Mouse (Mus musculus) CD4-positive helper T cell, adult 2 months (primary cell): ENCODE results near the gene AC170998.1.

Source experiments
- DNase-seq: peaks from one replicate; pipeline ENCODE4 v3.0.0-alpha.2; 2012; ENCODE audit warnings: low read depth, missing footprints, low spot score

AC170998.1 gene

DNA sequence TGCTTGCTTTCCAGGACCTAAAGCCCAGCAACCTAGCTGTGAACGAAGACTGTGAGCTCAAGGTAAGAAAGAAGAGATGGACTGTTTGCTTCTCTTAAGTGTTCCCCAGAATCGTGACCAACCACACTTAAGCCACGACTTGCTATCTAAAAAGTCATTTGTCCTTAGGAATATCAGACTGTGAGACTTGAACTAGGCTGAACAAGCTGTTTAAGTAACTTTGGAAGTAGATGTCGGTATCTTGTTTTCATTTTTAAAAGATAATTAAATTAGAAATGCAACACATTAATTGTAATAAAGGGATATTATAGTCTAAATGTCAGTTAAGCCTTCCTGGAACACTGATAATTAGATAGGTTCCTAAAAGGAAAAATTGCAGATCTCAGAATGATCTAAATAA is at the start of gene AC170998.1:
Gene AC170998.1, plus strand, starts transcription at position 301 of the 400 bp plus-strand sequence.
- DNase-seq, result no peak

DNA sequence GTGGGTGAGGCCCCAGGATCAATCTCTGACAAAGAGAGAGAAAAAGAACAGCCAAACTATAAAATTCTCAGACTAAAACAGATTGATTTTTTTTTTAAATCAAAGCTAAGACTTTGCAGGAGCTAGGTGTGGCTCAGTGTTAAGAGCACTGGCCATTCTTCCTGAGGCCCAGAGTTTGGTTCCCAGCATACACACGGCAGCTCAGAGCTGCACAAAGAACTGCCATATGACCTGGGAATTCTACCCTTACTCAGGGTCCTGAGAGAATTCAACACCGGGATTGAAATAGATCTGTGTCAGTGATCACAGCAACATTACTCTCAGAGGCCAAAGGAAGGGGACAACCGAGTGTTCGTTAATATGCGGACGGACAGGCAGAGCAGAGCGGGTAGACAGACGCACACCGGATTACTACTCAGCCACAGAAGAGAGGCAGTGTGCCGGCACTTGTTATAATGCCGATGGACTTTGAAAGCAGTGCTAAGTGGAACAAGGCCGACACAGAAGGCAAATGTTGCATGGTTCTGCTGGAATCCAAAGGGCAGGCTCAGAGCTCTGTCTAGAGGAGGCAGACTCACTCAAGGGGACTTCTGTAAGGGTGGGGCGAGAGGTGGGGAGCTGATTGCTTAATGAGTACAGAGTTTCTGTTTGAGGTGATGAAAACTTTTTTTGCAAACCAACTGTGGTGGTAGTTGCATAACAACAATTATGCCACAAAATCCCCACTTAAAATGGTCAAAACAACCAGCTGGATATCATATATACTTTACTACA is 43.4 kb upstream of the AC170998.1 start:
- no peak for DNase-seq

DNA sequence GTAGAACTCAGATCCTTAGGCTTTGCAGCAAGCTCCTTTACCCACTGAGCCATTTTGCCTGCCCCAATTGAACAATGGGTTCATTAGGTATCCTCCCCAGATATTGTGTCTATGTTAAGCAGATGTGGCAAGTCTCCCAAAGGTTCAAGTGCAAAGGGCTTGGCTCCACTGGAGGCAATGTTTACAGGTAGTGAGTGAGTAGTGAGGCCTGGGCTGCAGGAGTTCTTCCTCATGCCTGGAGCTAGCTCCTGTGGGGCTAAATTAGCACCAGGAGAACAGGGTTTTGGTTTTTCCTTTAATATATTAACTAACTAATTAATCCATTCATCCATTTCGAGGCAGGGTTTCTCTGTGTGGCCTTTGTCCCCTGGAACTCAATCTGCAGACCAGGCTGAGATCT is 42.3 kb upstream of the AC170998.1 start:
- DNase-seq, result no peak

DNA sequence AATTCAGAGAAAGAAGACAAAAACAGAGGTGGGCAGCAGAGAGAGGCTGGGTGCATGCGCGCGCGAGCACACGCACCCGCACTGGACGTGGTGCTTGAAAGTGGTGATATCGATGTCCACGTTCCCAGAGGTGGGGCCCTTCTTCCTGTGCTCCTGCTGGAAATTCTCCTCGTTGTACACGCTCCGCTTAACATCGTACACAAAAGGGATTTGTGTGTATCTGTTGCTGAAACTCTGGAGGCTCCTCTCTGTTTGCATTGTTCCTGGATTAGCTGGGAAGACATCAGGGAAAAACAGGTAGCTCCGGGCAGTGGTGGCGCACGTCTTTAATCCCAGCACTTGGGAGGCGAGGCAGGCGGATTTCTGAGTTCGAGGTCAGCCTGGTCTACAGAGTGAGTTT is 41.3 kb upstream of the AC170998.1 start:
- no peak for DNase-seq

DNA sequence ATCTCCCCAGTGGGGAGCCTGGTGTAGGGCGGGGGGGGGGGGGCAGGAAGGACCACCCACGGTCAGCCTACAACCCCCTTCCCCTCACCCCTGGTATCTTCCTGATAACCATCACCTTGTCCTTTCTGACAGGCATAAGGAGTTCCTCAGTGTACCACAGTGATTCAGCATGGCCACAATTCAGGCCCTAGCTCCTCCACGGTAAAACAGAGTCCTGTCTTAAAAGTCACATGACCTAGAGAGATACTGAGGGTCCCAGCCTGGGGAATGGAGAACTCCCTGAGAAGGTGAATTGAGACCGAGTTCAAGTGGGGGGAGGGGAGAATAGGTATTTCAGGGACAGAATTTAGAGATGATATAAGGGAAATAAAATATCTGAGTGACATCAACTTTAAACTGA is 38.5 kb upstream of the AC170998.1 start:
- DNase-seq, result no peak

DNA sequence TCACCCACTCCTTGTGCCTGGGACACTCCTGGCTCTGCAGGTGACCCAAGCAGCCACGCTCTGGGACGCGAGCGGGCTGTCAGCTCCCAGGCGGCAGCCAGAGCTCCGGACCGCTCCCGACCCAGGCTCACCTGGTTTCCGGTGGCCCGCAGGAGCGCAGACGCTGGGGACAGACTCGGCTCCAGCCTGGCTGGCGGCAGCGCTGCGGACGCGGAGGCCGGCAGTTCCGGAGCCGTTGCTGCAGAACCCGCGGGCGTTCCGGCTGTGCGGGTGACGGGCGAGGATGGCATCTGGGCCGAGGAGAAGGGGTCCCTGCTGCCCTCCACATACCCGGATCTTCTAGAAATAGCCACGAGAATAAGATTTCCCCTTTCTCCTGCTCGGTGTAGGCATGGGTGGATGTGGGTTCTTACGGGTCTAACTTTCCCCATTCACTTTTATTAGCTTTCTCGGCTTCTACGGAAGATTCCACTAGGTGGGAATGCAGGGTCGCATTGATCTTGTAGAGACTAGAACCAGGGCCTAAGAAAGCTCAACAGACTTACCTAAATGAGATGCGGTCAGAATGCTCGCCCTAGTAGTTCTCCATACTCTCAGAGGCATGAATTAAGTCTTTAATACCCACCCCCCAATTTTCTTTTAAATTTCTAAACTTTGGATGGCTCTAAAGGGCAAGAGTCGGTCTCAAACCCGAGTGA is 36.1 kb upstream of the AC170998.1 start, which contains the start of gene Slc26a8:
Gene Slc26a8, minus strand, starts transcription at position 648 of the 698 bp plus-strand sequence.
- peak; percentile 32 for DNase-seq

DNA sequence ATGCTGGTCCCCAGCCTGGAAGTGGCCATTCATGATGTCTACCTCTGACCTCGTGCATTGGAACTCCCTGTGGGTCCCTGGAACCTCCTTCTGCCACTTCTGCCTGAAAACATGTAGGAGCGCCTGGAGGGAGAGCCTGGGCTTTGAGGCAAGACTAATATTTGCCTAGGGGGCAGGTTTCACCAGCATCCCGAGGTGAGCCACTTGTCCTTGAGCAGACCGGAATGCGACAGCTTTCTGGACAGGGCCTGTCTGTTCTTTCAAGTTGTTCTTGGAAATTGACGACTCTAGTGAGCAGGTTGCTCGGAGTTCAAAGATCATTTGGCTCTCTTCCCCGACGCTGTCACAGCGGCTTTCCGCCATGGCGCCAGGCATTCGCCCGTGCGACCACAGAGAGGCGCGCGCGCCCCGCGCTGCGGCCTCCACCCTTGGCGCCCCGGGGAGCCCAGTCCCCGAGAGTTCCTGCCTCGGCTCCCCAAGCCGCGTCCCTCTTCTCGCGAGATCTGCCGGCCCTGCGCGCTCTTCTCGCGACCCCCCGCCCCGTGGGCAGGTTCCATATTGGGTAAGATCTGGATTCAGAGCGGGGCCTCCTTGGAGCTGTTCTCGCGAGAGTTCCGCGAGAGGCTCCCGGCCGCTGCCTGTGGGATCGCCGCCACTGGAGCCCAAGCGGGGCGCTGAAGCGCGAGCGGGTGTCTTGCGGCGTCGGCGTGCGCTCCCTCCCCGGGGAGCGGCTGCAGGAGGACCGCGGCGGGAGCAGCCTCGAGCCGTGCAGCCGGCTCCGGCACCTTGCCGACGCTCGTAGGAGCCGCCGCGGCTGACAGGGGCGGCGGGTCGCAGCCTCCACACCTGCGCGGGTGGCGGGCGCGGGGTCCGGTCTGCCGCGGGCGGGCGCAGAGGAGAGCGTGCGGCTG is 34.9 kb upstream of the AC170998.1 start, which contains the start of gene Mapk14:
Gene Mapk14, plus strand, starts transcription at position 554 of the 911 bp plus-strand sequence.
- peak; percentile 100 for DNase-seq

DNA sequence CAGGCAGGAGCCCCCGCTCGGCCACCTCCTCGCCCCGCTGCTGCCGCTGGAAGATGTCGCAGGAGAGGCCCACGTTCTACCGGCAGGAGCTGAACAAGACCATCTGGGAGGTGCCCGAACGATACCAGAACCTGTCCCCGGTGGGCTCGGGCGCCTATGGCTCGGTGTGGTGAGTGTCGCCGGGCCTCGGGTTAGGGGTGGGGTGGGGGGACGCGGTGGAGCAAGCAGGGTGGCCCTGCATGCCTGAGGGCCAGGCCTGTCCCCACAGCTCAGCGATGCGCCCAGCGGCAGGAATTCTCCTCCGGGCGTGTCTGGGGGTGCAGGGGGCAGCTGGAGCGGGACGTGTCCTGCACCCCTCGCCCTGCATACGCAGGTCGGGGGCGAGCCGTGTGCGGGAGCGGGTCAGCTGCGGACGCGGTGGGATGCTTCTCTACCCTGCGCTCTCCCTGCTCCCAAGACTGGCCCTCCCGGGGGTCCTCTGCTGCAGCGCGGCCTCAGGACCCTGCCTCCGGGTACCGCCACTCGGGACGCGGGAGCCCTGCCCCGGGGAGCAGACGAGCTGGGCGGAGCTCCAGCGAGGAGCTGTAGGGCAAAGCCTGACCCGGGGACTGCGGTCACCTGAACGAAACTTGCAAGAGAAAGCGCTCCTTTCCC is 34.1 kb upstream of the AC170998.1 start:
- no peak for DNase-seq

DNA sequence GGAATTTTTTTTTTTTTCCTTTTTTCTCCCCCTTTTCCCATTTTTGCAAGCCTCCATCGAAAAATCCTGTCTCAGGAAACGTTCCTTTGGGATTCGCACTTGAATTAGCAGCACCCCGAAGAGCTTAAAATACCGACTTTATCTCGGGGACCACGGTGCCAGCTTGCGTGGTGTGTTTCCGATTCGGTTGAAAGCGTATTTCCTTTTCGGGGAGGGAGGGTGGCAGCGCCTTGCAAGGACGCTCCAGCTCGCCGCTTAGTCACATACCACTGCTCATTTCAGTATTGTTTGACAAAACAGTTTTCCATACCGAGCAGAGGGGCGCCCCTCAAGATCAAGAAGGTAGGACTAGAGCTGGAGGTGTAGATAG is 33.6 kb upstream of the AC170998.1 start:
- peak; percentile 85 for DNase-seq

DNA sequence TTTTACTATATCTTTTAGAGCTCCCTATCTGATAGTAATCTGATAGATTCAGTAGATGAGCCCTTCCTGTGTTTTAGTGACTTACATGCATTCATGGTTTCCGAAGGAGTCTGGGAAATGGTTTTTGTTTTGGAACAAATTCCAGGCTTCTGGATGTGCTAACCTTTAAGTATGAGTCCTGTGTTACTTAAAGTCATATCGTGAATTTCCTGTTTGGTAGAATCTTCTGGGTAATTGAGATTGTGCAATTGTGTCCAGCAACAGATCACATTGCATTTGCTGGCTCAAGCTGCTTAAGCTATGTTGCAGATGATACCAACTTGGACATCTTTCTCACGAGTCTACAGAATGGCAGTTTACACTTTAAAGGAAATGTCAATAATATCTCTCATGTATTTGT is 32.8 kb upstream of the AC170998.1 start:
- no peak for DNase-seq

DNA sequence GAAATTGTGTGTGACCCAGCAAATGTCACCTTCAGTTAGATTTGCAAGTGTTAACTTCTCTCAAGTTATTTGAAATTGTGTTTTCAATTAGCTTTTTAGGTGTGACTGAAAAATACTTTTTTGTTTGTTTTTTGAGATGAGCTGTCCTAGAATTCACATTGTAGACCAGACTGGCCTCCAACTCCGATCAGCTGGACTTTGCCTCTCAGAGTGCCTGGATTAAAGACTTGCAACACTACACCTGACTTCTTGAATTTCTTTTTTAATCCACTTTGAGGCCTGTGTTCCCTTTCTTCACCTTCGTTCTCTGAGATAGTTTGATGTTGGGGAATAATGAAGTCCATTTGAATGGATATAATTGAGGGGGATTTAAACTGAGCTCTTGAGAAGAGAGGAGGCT is 31.8 kb upstream of the AC170998.1 start:
- no peak for DNase-seq

DNA sequence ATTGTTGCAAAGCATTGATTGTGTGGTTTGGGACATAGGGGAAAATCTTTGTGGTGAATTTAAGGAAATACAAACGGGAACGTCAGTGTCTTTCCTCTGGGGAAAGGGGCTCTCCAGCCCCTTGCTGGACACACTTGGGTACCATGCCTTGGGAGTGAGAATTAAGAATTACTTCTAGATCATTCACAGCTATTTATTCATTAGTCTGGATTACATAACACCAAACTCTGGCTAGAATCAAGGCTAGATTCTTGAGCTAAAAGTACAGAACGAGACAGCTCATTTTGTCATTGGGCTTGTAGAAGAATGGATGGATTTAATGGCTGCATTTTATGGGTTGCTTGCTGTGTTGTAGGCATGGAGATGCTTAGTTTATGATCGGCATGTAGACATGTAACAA is 31.1 kb upstream of the AC170998.1 start:
- no peak for DNase-seq

DNA sequence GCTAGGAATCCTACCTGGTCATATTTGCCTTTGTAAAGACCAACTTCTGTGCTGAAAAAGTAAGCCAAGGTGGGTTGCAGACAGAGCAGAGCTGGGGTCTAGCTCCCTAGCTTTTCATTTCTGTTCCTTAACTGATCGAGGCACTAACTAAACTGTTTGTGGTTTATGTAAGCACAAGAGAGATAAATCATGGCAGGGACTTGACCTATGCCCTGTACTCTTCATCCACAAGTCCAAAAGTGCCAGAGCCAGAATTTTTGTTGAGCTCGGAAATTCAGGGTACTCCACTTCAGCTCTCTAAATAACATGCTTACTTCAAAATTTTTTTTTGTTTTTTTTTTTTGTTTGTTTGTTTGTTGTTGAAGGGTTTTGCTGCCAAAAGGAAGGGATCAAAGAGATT is 29.2 kb upstream of the AC170998.1 start:
- DNase-seq, result no peak

DNA sequence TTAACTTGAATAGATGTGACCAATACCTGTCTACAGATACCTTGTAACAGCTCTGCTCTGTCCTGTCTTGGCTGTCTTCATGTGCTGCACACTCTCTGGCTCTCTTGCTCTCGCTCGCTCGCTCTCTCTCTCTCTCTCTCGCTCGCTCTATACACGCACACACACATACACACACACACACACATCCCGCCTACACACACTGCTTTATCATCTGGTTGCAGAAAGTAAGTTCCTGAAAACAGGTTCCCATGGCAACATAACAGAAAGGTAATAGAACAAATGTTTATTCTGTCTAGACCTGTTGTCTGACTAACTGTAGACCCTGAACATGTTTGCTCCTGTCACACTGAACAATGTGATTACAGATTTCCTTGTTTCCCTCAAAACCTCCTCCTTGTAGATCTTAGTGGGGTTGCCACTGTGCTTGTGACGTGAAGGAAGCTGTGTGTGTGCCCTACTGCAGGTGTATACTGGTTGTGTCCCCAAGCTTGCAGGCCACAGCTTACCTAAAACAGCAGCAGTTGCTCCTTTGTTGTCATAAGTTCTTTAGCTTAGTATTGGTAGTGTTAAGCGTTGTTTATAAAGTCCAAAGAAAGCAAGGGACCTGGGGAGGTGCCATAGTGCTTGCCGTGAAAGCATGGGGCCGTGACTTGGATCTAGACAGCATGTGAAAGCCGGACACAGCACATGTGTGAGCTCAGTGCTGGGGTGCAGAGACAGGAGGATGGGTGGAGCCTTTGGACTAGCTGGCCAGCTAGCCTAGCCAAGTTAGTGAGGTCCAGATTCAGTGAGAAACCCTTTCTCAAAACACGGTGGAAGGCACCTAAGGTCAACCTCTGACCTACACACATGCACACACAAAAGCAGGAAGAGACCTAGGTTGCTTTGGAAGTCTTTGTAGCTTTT is 28.3 kb upstream of the AC170998.1 start:
- DNase-seq, result peak; percentile 89

DNA sequence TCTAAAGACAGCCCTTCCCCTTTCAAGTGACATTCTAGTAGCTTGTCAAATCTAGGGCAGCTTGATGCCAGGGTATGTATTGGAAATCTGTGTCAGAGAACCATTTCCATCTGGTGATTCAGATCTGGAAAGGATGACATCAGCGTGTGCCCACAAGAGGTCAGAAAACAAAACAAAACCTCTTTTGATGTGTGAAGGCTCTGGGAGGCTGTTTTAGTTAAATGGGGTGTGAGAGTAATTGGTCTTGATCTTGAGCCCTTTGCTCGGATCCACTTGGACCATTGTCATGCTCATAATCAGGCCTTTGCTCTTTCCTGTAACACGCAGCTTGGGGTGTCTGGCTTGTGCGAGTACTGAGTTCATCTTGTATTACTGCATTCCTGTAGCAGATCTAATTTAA is 27.6 kb upstream of the AC170998.1 start:
- DNase-seq, result peak; percentile 85

DNA sequence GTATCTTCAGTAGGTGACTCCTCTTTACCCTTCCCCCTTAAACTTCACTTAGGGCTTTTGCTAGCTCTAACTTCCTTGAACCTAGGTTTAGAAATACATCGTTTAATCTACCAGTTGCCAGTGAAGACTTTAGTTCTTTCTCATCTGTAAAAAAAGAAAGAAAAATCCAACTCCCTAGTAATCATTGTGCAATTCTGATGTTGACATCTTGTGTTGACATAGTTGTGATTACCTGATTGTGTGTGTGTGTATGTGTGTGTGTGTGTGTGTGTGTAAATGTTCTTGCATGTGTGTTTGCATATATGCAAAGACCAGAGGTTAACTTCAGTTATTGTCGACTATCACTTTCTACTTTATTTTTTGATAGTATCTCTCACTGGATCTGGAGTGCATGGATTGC is 27.2 kb upstream of the AC170998.1 start:
- peak; percentile 30 for DNase-seq

DNA sequence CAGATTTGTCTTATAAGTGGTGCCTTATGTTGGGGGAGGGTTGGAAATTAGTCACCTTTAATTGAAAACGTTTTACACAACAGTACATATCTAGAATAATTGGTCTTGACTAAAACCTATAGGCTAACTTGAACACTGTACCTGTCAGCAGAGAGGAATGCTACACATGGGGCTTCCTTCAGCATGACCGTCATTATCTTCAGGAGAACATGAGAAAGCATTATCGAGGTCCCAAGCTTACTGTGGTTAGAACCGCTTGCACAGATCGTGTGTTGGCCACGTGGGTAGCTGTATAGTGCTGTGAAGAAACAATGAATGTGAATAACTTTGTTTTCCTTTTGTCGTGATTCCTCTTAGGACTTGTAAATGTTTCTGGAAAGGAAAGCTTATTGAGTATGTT is 26.1 kb upstream of the AC170998.1 start:
- peak; percentile 33 for DNase-seq

DNA sequence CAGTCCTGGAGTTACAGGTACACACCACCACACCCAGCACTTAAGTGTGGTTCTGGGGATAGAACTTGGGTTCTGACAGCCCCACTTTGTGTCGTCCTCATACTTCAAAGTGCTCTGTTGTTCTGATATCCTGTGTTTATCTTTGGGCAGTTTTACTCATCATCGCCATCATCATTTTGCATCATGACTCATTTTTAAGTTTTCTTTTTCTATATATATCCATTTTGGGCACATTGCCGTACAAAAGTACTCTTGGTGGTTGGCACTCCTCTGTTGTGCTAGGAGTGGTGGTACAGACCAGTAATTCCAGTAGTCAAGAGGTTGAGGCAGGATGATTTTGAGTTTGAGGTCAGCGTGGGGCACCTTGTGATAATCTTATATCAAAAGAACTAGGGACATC is 24.7 kb upstream of the AC170998.1 start:
- DNase-seq, result peak; percentile 51

DNA sequence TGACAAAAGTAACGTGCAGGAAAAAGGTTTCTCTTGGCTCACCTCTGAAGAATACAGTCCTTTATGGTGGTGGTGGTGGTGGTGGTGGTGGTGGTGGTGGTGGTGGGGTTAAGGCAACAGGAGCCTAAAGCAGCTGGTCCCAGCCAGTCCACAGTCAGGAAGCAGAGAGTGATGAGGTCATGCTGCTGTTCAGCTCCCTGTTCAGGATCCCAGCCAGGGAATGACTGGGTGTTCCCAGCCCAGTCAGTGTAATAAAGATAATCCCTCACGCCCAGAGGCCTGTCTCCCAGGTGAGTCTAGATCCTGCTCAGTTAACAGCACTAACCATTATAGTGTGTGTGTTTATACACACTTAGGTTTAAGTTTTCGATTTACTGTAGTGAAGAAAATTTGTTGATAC is 24.1 kb upstream of the AC170998.1 start:
- no peak for DNase-seq

DNA sequence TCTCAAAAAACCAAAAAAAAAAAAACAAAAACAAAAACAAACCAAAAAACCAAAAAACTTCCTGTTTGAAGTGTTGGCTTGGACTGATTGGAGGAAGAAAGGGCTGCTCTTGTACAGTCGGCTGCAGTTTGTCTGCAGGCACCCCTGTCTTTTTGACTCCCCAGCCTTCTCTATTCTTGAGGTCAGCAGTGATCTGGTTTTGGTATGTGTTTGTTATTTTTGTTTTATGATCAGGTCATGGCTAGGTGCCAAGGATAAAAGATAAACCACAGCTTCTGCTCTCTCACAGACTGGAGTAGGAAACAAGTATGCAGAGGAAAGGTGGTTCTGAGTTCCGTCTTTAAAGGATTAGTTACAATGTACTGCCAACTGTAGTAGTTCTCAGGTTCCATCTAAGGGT is 23.2 kb upstream of the AC170998.1 start:
- peak; percentile 67 for DNase-seq
